Mouse (Mus musculus) ovary, postnatal 36 days (tissue): ENCODE results near the gene Paqr5.

Source experiments
- DNase-seq: peaks from one replicate; pipeline ENCODE4 v3.0.0; 2022; ENCODE audit warnings: low spot score, mixed read lengths

Gene Paqr5

DNA sequence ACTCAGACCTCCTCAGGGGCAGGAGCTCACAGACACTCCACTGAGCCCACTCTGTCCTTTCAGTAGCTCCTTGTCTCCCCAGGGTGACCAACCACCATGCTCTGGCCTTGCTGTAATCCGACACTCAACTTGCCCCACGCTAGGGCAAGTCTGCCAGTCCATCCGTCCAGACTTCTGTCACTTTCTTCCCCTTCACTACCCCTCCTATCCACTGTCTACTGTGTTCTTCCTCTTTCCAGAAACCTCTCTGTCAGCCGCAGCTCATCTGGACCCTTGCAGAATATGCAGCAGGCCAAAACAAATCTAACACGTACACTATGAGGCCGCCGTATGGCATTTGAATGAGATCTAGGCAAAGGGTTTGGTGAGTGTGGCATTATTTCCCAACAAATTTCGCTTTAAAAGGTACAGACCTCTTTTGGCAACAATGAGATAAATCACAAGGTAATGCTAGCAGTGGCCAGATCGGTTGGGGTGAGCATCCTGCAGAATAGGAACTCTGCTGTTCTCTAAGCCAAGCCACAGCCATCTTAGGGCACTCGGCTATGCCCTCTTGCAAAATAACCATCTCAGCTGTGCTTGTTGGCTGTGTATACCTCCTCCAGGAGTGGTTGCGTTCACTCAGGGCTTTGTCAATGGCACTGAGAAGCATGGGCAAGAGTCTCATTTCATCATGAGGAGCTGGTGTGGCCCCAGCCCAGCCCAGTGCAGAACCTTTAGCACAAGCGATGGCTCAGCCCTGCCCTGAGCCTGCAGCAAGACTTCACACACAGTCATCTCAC lies 13.1 kb downstream of the Paqr5 start:
- DNase-seq: no peak

DNA sequence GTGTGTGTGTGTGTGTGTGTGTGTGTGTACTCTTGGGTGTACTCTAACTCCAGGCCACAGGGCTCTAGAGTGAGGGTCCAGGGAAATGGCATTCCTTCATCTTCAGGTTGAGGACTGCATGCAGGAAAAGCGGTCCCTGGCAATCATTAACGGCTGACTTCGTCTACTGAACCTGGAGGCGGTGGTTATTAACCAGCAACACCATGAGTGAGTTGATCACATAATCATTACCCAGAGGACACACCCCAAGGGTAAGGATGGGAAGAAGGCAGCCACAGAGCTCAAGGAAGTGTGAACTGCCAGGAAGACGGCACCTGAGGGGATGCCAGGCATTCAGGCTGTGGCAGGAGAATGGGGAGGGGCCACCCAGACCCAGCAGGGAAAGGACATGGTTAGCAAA lies 18.3 kb downstream of the Paqr5 start:
- DNase-seq: no peak

GRCm38 (mm10) chr9:62007028-62007427 lies 19.6 kb downstream of the Paqr5 start:
- DNase-seq: no peak

- DNase-seq: no peak
These were observed 23.0 kb downstream of the Paqr5 start for GRCm38 (mm10) chr9:62003611-62004010.

DNA sequence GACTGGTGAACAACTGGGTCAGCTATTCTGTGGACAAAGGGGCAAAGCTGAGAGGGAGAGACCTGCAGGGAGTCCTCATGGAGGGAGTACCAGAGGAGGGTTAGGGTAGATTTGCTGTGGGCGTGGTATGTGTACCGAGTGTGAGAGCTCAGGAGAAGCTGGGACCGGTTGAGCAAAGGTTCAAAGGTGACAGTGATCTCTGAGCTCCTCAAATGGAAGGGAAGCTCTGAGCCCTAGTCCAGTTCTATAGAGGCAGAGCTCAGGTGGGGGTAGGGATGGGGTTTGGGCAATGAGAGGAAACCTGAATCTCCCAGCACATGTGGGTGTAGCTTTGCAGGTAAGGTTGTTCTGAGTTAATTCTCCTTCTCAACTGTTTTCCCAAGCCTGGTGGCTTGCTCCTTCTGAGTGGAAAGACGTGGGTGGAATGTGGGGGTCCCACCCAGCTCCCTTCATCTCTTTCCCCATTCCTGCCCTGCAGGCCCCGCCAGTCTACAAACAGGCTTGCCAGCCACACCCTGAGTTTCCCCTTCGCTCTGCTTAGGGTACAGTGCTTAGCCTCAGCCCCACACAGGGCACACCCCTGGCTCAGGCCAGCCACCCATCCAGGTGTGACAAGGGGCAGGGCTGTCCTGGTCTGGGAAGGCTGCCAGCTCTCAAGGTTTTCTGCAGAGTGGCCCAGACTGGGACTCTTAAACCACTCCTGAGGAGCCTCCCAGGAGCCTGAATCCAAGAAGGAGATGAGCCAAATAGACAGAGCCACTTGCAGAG lies 26.8 kb downstream of the Paqr5 start:
- peak; percentile 27 for DNase-seq

DNA sequence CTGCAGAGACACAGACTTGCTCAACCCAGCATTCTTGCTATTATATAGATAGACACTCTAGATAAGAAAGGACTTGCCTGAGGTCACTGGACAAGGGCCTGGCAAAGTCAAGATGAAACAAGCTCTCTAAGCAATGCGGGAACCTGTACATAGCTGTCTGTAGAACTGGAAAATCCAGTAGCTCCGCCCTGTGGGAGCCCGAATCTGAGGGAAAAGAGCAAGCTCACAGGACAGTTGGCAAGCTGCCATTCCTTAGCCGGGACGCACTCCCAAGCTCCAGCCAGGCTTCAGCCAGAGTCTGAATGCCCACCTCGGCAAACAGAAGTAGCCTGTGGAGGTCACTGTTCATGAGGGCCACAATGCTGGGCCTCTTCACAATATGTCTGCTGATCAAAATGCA lies 28.8 kb downstream of the Paqr5 start:
- peak; percentile 46 for DNase-seq

DNA sequence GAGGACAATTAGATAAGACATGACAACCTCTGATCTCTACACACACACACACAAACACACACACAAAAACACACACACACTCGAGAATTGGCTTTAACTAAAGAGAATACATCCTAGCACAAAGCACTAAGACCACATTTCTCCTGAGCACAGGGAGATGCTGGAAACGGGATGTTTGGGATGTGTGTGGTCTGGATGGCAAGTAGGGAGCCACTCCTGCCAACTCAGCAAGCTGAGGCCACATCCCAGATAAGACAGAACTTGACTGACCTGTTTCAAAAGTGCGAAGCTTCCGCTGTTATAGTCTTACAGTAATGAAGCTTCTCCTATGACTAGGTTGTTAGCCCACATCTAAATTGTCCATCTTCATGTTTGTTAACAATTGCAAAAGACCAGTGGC lies 35.5 kb downstream of the Paqr5 start:
- no peak for DNase-seq

DNA sequence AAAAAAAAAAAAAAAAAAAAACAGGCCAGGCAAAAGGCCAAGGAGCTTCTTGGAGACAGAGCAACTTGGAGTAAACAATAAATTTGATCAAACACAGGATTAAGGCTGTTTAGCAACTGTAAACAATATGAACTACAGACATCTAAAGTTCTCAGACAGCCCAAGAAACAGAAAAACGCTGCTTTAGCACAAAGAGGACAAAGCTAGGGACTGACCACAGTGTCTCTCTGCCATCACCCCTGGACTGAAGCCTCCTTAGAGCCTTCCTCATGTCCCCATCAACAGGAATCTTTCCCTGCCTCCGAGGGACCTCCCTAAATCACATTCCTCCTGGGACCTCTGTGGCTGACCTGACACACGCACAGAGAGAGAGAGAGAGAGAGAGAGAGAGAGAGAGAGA lies 35.9 kb downstream of the Paqr5 start:
- no peak for DNase-seq

- DNase-seq: no peak
These were observed 40.6 kb downstream of the Paqr5 start for GRCm38 (mm10) chr9:61986055-61986454.

GRCm38 (mm10) chr9:61985183-61985863 lies 41.3 kb downstream of the Paqr5 start:
- DNase-seq: peak; percentile 60

DNA sequence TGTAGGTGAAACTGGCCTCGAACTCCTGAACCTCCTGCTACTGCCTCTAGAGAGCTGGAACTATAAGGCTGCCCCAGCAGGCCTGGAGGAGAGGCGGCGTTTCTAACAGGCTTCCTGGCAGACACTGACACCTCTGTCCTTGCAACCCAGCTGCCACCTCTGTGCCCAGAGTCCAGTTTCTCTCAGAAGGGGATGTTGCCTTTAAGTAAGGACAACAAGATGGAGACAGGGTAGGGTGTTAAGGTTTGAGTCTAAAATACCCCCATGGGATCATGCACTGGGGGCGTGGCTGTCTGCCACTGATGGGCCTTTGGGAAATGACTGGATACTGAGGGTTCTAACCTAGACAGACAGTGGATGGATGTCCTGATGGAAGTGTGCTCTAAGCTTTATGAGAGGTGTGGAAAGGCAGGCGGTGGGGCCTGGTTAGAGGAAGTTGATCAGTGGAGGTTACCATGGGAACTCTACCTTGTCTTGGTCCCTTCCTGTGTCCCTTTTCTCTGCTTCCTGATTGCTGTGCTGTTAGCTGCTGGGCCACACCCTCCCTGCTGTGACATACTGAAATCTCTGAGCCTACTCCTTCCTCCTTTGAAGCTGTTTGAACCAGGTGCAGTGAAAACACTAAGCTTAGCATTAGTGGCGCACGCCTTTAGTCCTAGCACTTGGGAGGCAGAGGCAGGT lies 43.6 kb downstream of the Paqr5 start:
- no peak for DNase-seq

DNA sequence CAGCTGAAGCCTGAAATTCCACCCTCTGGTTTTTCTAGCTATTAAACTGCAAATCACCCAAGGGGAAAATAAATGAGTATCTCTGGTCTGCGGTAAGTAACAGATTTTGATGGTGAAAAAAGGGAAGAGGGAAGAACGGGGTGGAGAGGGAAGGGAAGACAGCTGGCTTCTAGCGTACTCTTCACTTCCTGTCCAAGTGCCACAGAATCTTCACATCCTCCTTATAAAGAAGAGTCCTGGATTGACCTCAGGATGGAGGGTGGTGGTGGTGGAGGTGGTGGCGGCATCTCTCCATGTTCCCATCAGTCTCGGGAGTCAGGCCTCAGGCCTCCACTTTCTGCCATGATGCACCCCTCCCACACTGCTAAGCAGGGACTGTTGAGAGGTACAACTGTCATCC lies 44.8 kb downstream of the Paqr5 start:
- no peak for DNase-seq

DNA sequence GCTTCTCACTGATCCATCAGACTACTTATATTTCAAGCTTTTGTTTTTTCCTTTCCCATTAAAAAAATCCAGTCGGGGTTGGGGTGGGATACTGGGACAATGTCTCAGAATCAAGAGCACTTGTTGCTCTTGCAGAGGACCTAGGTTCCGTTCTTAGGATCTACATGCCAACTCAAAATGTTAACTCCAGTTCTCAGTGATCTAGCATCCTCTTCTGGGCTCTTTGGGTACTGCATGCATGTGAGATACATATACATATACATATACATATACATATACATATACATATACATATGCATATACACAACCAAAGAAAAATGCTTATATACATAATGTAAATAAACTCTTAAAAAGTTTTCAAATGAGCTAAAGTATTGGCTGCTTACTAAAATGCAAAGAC lies 46.7 kb downstream of the Paqr5 start:
- no peak for DNase-seq

DNA sequence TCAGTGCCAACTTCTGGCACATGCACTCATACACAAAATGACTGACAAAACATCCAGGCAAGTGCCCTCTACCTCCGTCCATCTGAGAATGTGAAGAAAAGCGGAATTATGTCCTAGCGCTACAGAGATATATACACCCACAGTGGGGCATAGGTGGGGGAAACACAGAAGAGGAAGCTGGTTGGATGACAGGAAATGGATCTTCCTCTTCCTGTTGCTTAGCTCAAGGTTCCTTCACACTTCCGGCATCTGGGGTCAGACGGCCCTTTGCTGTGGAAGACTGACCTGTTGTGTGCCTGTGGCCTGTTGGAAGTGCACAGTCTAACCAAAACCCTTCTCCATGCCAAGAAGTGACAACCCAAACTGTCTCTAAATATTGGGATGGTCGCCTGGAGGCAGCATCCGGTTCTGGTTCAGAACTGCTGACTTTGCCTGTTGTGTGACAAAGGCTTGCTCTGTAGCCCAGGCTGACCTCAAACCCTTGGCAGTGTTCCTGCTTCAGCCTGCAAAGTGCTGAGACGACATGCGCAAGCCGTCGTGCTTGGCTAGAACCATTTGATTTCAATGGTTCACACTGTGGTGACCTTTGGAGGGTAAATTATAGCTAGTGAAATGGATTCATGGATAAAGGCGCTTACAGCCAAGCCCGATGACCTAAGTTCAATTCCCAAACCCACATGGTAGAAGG lies 49.3 kb downstream of the Paqr5 start:
- no peak for DNase-seq

- DNase-seq: no peak
These were observed 54.6 kb downstream of the Paqr5 start for GRCm38 (mm10) chr9:61972031-61972430.

DNA sequence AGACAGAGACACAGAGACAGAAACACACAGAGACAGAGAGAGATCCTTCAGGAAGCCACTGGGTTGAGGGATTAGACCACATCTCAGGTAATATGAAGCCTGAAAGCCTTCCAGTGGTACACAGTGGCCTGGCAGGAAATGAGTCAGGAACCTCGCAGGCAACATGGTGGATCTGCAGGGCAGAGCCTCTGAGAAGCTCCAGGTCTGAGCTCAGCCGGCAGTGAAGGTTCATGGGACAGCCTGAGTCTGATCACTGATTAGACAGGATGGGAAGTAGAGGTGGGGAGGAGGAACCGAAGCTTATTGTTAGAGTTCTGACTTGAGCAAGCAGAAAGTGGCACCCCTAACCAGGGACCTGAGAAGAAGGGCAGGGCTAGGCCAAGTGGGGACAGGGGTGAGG lies 55.6 kb downstream of the Paqr5 start:
- DNase-seq: no peak

GRCm38 (mm10) chr9:61967357-61967756 lies 59.3 kb downstream of the Paqr5 start:
- no peak for DNase-seq

- DNase-seq: no peak
These were observed 60.7 kb downstream of the Paqr5 start for GRCm38 (mm10) chr9:61965987-61966386.

DNA sequence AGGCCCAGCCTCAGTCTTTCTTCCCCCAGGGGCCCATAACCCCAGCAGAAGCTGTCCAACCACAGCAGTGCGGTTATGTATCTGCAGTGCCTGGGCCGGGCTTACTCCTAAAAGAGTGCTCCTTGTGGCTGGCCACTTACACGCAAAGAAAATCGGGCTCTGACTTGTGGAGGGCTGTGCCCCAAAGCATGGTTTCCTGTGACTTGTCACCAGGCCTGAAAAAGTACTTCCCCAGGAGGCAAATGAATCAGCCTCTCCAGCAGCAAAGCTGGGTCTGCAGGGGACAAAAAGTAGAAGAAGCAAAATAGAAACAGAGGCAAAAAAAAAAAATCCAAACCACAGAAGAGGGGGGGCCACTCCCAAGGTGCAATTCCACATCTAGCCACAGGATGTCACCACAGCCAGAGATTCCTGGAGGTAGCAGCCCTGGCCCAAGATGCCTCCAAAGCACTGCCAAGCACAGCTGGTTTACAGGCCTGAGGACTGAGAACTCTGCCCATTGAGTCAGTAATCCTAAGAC lies 61.2 kb downstream of the Paqr5 start:
- peak; percentile 67 for DNase-seq

DNA sequence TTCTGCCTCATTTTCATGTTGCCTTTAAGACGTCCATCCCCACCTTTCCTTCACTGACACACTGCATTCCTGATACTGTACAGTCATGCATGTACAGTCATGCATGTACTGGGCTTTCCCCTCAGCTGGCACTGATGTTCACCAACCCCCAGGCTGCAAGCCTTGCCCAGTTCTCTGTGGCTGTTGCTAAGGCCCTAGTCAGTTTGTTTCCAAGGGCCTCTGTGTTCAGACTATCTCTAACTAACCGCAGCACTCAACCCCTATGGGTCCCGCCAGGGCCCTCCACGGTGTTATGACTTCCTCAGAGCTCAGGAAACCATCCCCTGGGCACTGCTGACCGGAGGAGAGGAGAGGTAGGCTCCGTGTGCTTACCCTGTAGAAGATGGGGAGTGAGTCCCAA lies 63.3 kb downstream of the Paqr5 start:
- no peak for DNase-seq

DNA sequence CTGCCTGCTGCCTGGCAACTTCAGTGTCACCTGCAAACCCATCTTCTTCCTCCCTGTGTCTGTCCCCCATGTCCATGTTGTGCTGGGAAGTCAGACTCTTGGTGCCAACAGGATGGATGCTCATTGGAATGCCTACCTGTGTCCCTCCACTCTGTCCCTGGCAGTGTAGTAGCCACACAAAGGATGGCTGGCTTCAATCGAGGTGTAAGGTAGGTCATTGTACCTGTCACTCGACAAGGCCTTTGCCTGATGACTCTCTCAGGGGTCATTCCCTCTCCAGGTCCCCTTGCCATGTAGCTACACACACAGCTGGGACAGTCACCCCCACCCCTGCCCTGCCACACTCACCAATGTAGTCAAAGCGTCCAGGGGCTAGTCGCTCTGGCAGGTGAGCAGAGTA lies 65.5 kb downstream of the Paqr5 start:
- DNase-seq: no peak

DNA sequence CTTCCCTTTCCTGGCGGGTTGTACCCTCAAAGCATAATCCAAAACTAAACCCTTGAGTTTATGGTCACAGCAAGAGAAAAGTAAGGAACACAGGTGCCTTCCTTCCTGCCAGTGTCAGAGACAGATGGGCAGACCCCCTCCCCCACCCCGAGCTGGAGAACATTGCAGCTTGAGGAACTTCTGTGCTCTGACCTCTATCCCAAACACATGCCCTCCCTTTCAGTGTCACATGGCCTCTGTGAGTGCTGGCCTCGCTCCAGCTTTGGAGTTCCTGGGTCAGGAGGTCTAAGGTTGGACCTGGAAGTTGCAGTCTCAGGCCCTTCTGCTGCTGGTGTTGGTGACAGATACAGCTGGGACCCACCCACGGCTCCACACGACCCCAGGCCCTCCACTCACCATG lies 65.9 kb downstream of the Paqr5 start:
- DNase-seq: peak; percentile 23
